Comparison of ENCODE assay signal across 25 mouse cellular contexts in genomic region chr19:28573641-28574040, GRCm38 (mm10).
A peak's percentile ranks its signal among the peaks of the same experiment; 100 is the strongest.
DNase-seq lines count a peak whose midpoint lies in the region; ATAC-seq and TF ChIP-seq lines count a peak whose summit lies in the region.
"Had no signal": no experiment of that assay in that cellular context is flagged by ENCODE, and none has a peak within 500 bp of the region (broad histone marks: within the 10 kb centered on the region; RNA-seq: fewer than 3 reads in every experiment).

No protein-coding gene starts in this region.

- TF ChIP-seq CTCF in forebrain, postnatal 0 days (IDR thresholded peaks at IDR 0.05; ENCODE audit: low read depth), result no peak
- TF ChIP-seq CTCF in heart, adult 2 months (IDR thresholded peaks at IDR 0.05), result no peak
- no peak for TF ChIP-seq CTCF in layer of hippocampus, adult 2 months (conservative IDR thresholded peaks at IDR 0.05)
- no peak for TF ChIP-seq CTCF in liver, adult 2 months (IDR thresholded peaks at IDR 0.05; ENCODE audit: low read depth, low read length)

- H3K4me2 ChIP-seq in forebrain, postnatal 0 days (ENCODE audit: low read depth), result no peak overlapping the region
- H3K4me2 ChIP-seq in forebrain, embryonic 16.5 days (ENCODE audit: low read length), result no peak overlapping the region
- H3K4me2 ChIP-seq in liver, embryonic 11.5 days, result no peak overlapping the region
- H3K4me2 ChIP-seq: embryonic facial prominence, embryonic 12.5 days; forebrain, embryonic 13.5 days had no signal

- H3K9me3 ChIP-seq in forebrain, postnatal 0 days (ENCODE audit: low read length), result no peaks in the 10 kb centered on the region
- no peaks in the 10 kb centered on the region for H3K9me3 ChIP-seq in forebrain, embryonic 16.5 days (ENCODE audit: control insufficient read depth, low read length)
- no peaks in the 10 kb centered on the region for H3K9me3 ChIP-seq in liver, embryonic 11.5 days (ENCODE audit: control insufficient read depth, low read length)
- H3K9me3 ChIP-seq: embryonic facial prominence, embryonic 10.5 days; embryonic facial prominence, embryonic 12.5 days; forebrain, embryonic 13.5 days; G1E had no signal

- no peak overlapping the region for H3K4me3 ChIP-seq in forebrain, postnatal 0 days (ENCODE audit: low read depth, low read length)
- no peak overlapping the region for H3K4me3 ChIP-seq in forebrain, embryonic 16.5 days (replicated peaks; ENCODE audit: low read length)
- no peak overlapping the region for H3K4me3 ChIP-seq in heart, adult 2 months
- H3K4me3 ChIP-seq in layer of hippocampus, adult 2 months, result no peak overlapping the region
- H3K4me3 ChIP-seq in liver, adult 2 months (ENCODE audit: insufficient read depth, low read depth, low read length), result no peak overlapping the region
- no peak overlapping the region for H3K4me3 ChIP-seq in liver, embryonic 11.5 days (ENCODE audit: low read depth, low read length)
- H3K4me3 ChIP-seq: embryonic facial prominence, embryonic 10.5 days; embryonic facial prominence, embryonic 12.5 days; forebrain, embryonic 13.5 days had no signal

- DNase-seq in forebrain, postnatal 0 days, result no peak
- peak; percentile 57 for DNase-seq in heart, adult 11 months
- DNase-seq in heart, adult 2 months, result no peak
- DNase-seq in layer of hippocampus, adult 2 months (ENCODE audit: low spot score in 2 of 2), result no peak
- DNase-seq in layer of hippocampus, postnatal 14 days (ENCODE audit: low spot score in 2 of 2), result no peak
- peak; percentile 48 for DNase-seq in liver, adult 2 months (ENCODE audit: extremely low read depth, low read depth, low spot score)
- DNase-seq in liver, embryonic 11.5 days (ENCODE audit: low spot score), result no peak
- DNase-seq: adrenal gland, adult 8-10 months; adrenal gland, postnatal 14 days; adrenal gland, postnatal 36 days; B cell, adult 2 months; cerebellum, adult 11-12 months; cerebellum, adult 2 months; cerebellum, adult 9-10 months; cerebellum, postnatal 10 days; cerebellum, postnatal 25 days had no signal

- H3K27ac ChIP-seq in forebrain, postnatal 0 days (ENCODE audit: low read depth, low read length), result peak overlapping the region; percentile 45; the same call in 1 of the 2 replicates
- H3K27ac ChIP-seq in forebrain, embryonic 16.5 days (ENCODE audit: low read length), result no peak overlapping the region
- no peak overlapping the region for H3K27ac ChIP-seq in heart, adult 2 months
- H3K27ac ChIP-seq in layer of hippocampus, adult 2 months, result peak overlapping the region; percentile 71
- H3K27ac ChIP-seq in liver, adult 2 months (replicated peaks; ENCODE audit: insufficient read depth, low read depth, low read length), result no peak overlapping the region
- H3K27ac ChIP-seq in liver, embryonic 11.5 days (ENCODE audit: low read depth, low read length), result no peak overlapping the region
- H3K27ac ChIP-seq: embryonic facial prominence, embryonic 10.5 days; embryonic facial prominence, embryonic 12.5 days; forebrain, embryonic 13.5 days had no signal

- intact Hi-C loops in heart, adult 2 months (cut with DNase I), result no loop called here

- no peak for TF ChIP-seq POLR2A in heart, adult 2 months (IDR thresholded peaks at IDR 0.05; ENCODE audit: insufficient read depth, low read depth, low read length)
- TF ChIP-seq POLR2A in liver, adult 2 months (IDR thresholded peaks at IDR 0.05; ENCODE audit: extremely low read depth, insufficient read depth, low read length), result no peak

- no peak for ATAC-seq in forebrain, postnatal 0 days
- ATAC-seq in forebrain, embryonic 16.5 days, result no peak
- ATAC-seq in liver, embryonic 11.5 days (replicated peaks; ENCODE audit: low FRiP score), result no peak
- ATAC-seq: activated CD4-positive, CD25-positive, alpha-beta regulatory T cell, adult 4 months; CD4-positive, CD25-positive, alpha-beta regulatory T cell, adult 4 months; forebrain, embryonic 13.5 days; Patski had no signal

- no peaks in the 10 kb centered on the region for H3K27me3 ChIP-seq in forebrain, postnatal 0 days (ENCODE audit: insufficient read depth, low read length)
- H3K27me3 ChIP-seq in forebrain, embryonic 16.5 days (replicated peaks; ENCODE audit: control insufficient read depth, insufficient read depth, low read length), result peaks cover 5% of the 10 kb centered on the region; the same call in 1 of the 2 replicates
- no peaks in the 10 kb centered on the region for H3K27me3 ChIP-seq in heart, adult 2 months (ENCODE audit: control insufficient read depth, insufficient read depth, low read length)
- H3K27me3 ChIP-seq in liver, adult 2 months (ENCODE audit: control insufficient read depth, insufficient read depth, low read length), result no peaks in the 10 kb centered on the region
- H3K27me3 ChIP-seq in liver, embryonic 11.5 days (replicated peaks; ENCODE audit: control insufficient read depth, insufficient read depth, low read length), result no peaks in the 10 kb centered on the region
- H3K27me3 ChIP-seq: CH12.LX; embryonic facial prominence, embryonic 12.5 days; Patski had no signal

- H3K4me1 ChIP-seq in forebrain, postnatal 0 days (ENCODE audit: insufficient read depth), result no peaks in the 10 kb centered on the region
- no peaks in the 10 kb centered on the region for H3K4me1 ChIP-seq in forebrain, embryonic 16.5 days (replicated peaks; ENCODE audit: control insufficient read depth, insufficient read depth, low read length)
- no peaks in the 10 kb centered on the region for H3K4me1 ChIP-seq in heart, adult 2 months (ENCODE audit: control insufficient read depth, insufficient read depth, low read length)
- no peaks in the 10 kb centered on the region for H3K4me1 ChIP-seq in liver, adult 2 months (ENCODE audit: control insufficient read depth, insufficient read depth, low read length)
- H3K4me1 ChIP-seq in liver, embryonic 11.5 days (replicated peaks; ENCODE audit: control insufficient read depth, insufficient read depth, low read length), result no peaks in the 10 kb centered on the region
- H3K4me1 ChIP-seq: embryonic facial prominence, embryonic 10.5 days; embryonic facial prominence, embryonic 12.5 days; forebrain, embryonic 13.5 days had no signal

- H3K79me2 ChIP-seq in heart, adult 2 months (replicated peaks; ENCODE audit: control insufficient read depth, insufficient read depth, low read length), result no peaks in the 10 kb centered on the region
- no peaks in the 10 kb centered on the region for H3K79me2 ChIP-seq in liver, adult 2 months (ENCODE audit: control insufficient read depth, insufficient read depth, low read length)

- 78% methylated on average over 3 of the region's 3 CpGs for WGBS in forebrain, postnatal 0 days
- WGBS in forebrain, embryonic 16.5 days, result 88% methylated on average over 3 of the region's 3 CpGs
- WGBS in heart, adult 2 months, result 87% methylated on average over 3 of the region's 3 CpGs
- 42% methylated on average over 3 of the region's 3 CpGs for WGBS in liver, adult 2 months
- WGBS in liver, embryonic 11.5 days, result 78% methylated on average over 3 of the region's 3 CpGs

- TF ChIP-seq EP300 in heart, adult 2 months (IDR thresholded peaks at IDR 0.05; ENCODE audit: insufficient read depth, low read depth, low read length), result no peak

- no peak overlapping the region for H3K9ac ChIP-seq in forebrain, postnatal 0 days
- H3K9ac ChIP-seq in forebrain, embryonic 16.5 days (replicated peaks; ENCODE audit: low read depth, low read length), result no peak overlapping the region
- no peak overlapping the region for H3K9ac ChIP-seq in heart, adult 2 months (ENCODE audit: low read depth, low read length)
- H3K9ac ChIP-seq in liver, adult 2 months (ENCODE audit: low read depth, low read length), result no peak overlapping the region
- no peak overlapping the region for H3K9ac ChIP-seq in liver, embryonic 11.5 days (ENCODE audit: low read depth, low read length)
- H3K9ac ChIP-seq: embryonic facial prominence, embryonic 12.5 days; forebrain, embryonic 13.5 days had no signal

- H3K36me3 ChIP-seq in forebrain, postnatal 0 days (ENCODE audit: insufficient read depth), result no peaks in the 10 kb centered on the region
- no peaks in the 10 kb centered on the region for H3K36me3 ChIP-seq in forebrain, embryonic 16.5 days (ENCODE audit: control insufficient read depth, insufficient read depth)
- H3K36me3 ChIP-seq in heart, adult 2 months (ENCODE audit: control insufficient read depth, insufficient read depth, low read length), result no peaks in the 10 kb centered on the region
- no peaks in the 10 kb centered on the region for H3K36me3 ChIP-seq in liver, adult 2 months (ENCODE audit: control insufficient read depth, insufficient read depth, low read length)
- H3K36me3 ChIP-seq in liver, embryonic 11.5 days (ENCODE audit: control insufficient read depth, insufficient read depth, low read length), result no peaks in the 10 kb centered on the region
- H3K36me3 ChIP-seq: embryonic facial prominence, embryonic 10.5 days; embryonic facial prominence, embryonic 12.5 days; G1E had no signal

Comparison
In these comparisons a context has a peak if more than half of its experiments do, and no peak if none do; other contexts are left out.
1. DNase-seq: peak in heart, adult 11 months (single experiment) and liver, adult 2 months (single experiment); none in forebrain, postnatal 0 days (single experiment), heart, adult 2 months (0 of 2), layer of hippocampus, adult 2 months (0 of 2), layer of hippocampus, postnatal 14 days (0 of 2) and liver, embryonic 11.5 days (single experiment).
2. H3K27ac ChIP-seq: peak in forebrain, postnatal 0 days (single experiment) and layer of hippocampus, adult 2 months (single experiment); none in forebrain, embryonic 16.5 days (single experiment), heart, adult 2 months (single experiment), liver, adult 2 months (single experiment) and liver, embryonic 11.5 days (single experiment).